Mouse (Mus musculus): ENCODE measurements around the gene Actl7a. TPM values are rescaled to one million over a fixed set of nuclear protein-coding genes. Genes with fewer than 3 reads are reported as not detected.
A peak's percentile ranks its signal among the peaks of the same experiment; 100 is the strongest.

The Actl7a gene
- polyA plus RNA-seq, 1 experiment from 2014 or later, result not detected

- DNase-seq (ENCODE audit: low spot score) (no peak), ATAC-seq (ENCODE audit: low read depth) (peak; percentile 55; the same call in 1 of the 2 replicates)
- Histone ChIP-seq H3K36me3 (ENCODE audit: control insufficient read depth, insufficient read depth, low read length) (peaks cover 94% of the 10 kb centered on the region), H3K27ac (replicated peaks; ENCODE audit: low read depth, low read length) (no peak overlapping the region), H3K4me3 (ENCODE audit: low read depth, low read length) (no peak overlapping the region), H3K9me3 (ENCODE audit: control insufficient read depth, low read length) (no peaks in the 10 kb centered on the region), H3K9ac (ENCODE audit: low read depth, low read length) (no peak overlapping the region), H3K4me2 (ENCODE audit: low read depth, low read length) (no peak overlapping the region), H3K4me1 (ENCODE audit: control insufficient read depth, insufficient read depth, low read length) (no peaks in the 10 kb centered on the region), H3K27me3 (replicated peaks; ENCODE audit: control insufficient read depth, insufficient read depth, low read length) (no peaks in the 10 kb centered on the region)
- WGBS, result 52% methylated on average over 1 of the region's 1 CpGs
These were observed 48.2 kb downstream of the Actl7a start for GRCm38 (mm10) chr4:56791373-56791772.

Other genes starting within 250 kb of the Actl7a start
- gene Gm26657, start 3.3 kb upstream of the Actl7a start, polyA plus RNA-seq (2014; fragmentation: Nextera tagmentation; extraction: Ambion mirVana), result not detected in 2 replicates
- gene Actl7b, start 2.0 kb upstream of the Actl7a start, polyA plus RNA-seq (2014; fragmentation: Nextera tagmentation; extraction: Ambion mirVana), result not detected in 2 replicates
- 56.8 and 74.8 TPM in 2 replicates for gene Elp1, start 58.9 kb downstream of the Actl7a start, polyA plus RNA-seq (2014; fragmentation: Nextera tagmentation; extraction: Ambion mirVana)
- gene Fam206a, start 58.9 kb downstream of the Actl7a start, polyA plus RNA-seq (2014; fragmentation: Nextera tagmentation; extraction: Ambion mirVana), result 17.6 and 18.6 TPM in 2 replicates
- gene Ctnnal1, start 121.8 kb downstream of the Actl7a start, polyA plus RNA-seq (2014; fragmentation: Nextera tagmentation; extraction: Ambion mirVana), result 23.2 and 28.0 TPM in 2 replicates
- 9.8 and 11.7 TPM in 2 replicates for gene Tmem245, start 204.0 kb downstream of the Actl7a start, polyA plus RNA-seq (2014; fragmentation: Nextera tagmentation; extraction: Ambion mirVana)
- 4.0 and 4.9 TPM in 2 replicates for gene Frrs1l, start 247.0 kb downstream of the Actl7a start, polyA plus RNA-seq (2014; fragmentation: Nextera tagmentation; extraction: Ambion mirVana)

All from embryonic facial prominence, embryonic 14.5 days (tissue).